In genomic region chr1:162145748-162146147, GRCm38 (mm10) we compare ENCODE assay signal across 23 mouse cellular contexts.
"Had no signal": no experiment of that assay in that cellular context is flagged by ENCODE, and none has a peak within 500 bp of the region (broad histone marks: within the 10 kb centered on the region; RNA-seq: fewer than 3 reads in every experiment).

No protein-coding gene starts in this region.

- H3K4me3 ChIP-seq: heart, adult 2 months; heart, embryonic 13.5 days; heart, embryonic 15.5 days; hindbrain, embryonic 13.5 days; hindbrain, embryonic 15.5 days; kidney, embryonic 15.5 days; limb, embryonic 12.5 days had no signal

- H3K27ac ChIP-seq: heart, adult 2 months; heart, embryonic 13.5 days; heart, embryonic 15.5 days; hindbrain, embryonic 13.5 days; hindbrain, embryonic 15.5 days; hindbrain, postnatal 0 days; kidney, embryonic 15.5 days; kidney, postnatal 0 days had no signal

- DNase-seq: gastrocnemius, postnatal 14 days; gastrocnemius, postnatal 36 days; heart, adult 2 months; heart, postnatal 14 days; heart, postnatal 36 days; kidney, adult 11 months; kidney, adult 2 months; kidney, adult 9 months; kidney, postnatal 14 days; kidney, postnatal 36 days; layer of hippocampus, adult 9-11 months; layer of hippocampus, postnatal 36 days; left cerebral cortex, postnatal 4 days had no signal

- H3K9me3 ChIP-seq: heart, embryonic 13.5 days; heart, embryonic 15.5 days; hindbrain, embryonic 13.5 days; hindbrain, embryonic 15.5 days; kidney, embryonic 15.5 days; limb, embryonic 12.5 days had no signal

- H3K9ac ChIP-seq: heart, embryonic 13.5 days; heart, embryonic 15.5 days; hindbrain, embryonic 13.5 days; hindbrain, embryonic 15.5 days; kidney, embryonic 15.5 days; limb, embryonic 12.5 days had no signal

- H3K4me1 ChIP-seq: heart, embryonic 13.5 days; heart, embryonic 15.5 days; hindbrain, embryonic 13.5 days; hindbrain, embryonic 15.5 days had no signal

- H3K27me3 ChIP-seq: heart, embryonic 13.5 days; heart, embryonic 15.5 days; hindbrain, embryonic 13.5 days; hindbrain, embryonic 15.5 days; kidney, embryonic 15.5 days; limb, embryonic 12.5 days had no signal

- ATAC-seq: hindbrain, postnatal 0 days; intestine, embryonic 16.5 days had no signal

- H3K36me3 ChIP-seq: heart, embryonic 13.5 days; heart, embryonic 15.5 days; hindbrain, embryonic 13.5 days; hindbrain, embryonic 15.5 days; kidney, embryonic 15.5 days; limb, embryonic 12.5 days had no signal

- H3K4me2 ChIP-seq: heart, embryonic 11.5 days; heart, embryonic 13.5 days; heart, embryonic 15.5 days; hindbrain, embryonic 13.5 days; hindbrain, embryonic 15.5 days; kidney, embryonic 15.5 days; limb, embryonic 12.5 days had no signal
